Mouse (Mus musculus) adrenal gland, adult 2 months (tissue): Measurements from ENCODE around the gene Cfap61. TPM values are rescaled to one million over a fixed set of nuclear protein-coding genes. Genes with fewer than 3 reads are reported as not detected.

Experiments used
- DNase-seq: peaks from one replicate; pipeline ENCODE4 v3.0.0; 2021
- polyA plus RNA-seq: library from polyadenylated mRNA; depleted of rRNA; stranded (reverse); fragments of >200 nt; gene quantifications from 2 replicates; pipeline ENCODE4 v1.2.3, GENCODE M21; 2012; rRNA removed
- total RNA-seq, 2 experiments: library from RNA; stranded (reverse); gene quantifications; 2 replicates each; pipeline ENCODE4 v1.2.3; 2021

Gene Cfap61
- total and polyA plus RNA-seq, 3 experiments: 36.1 to 57.1 (median 47.1) TPM

- DNase-seq: no peak
Observed at GRCm38 (mm10) chr2:146257037-146257436, 322.5 kb downstream of the Cfap61 start.

DNA sequence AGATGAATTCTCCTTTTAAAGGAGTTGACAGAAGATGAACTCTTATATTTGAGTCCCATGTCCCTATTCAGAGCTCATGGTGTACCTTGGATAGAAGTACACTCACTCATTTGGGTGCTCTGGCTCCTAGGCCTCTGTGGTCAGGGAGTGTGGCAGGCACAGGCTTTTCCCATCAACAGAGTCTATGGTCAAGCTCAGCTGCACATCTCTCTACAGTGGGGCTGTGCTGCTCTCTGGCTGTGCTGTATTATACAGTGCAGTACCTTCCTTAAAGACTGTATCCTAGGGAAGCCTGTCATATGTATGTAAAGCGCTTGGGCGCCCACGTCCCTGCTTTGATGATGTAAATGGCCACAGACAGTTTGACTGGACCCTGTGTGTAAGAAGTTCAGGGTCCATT, 323.0 kb downstream of the Cfap61 start:
- no peak for DNase-seq

DNA sequence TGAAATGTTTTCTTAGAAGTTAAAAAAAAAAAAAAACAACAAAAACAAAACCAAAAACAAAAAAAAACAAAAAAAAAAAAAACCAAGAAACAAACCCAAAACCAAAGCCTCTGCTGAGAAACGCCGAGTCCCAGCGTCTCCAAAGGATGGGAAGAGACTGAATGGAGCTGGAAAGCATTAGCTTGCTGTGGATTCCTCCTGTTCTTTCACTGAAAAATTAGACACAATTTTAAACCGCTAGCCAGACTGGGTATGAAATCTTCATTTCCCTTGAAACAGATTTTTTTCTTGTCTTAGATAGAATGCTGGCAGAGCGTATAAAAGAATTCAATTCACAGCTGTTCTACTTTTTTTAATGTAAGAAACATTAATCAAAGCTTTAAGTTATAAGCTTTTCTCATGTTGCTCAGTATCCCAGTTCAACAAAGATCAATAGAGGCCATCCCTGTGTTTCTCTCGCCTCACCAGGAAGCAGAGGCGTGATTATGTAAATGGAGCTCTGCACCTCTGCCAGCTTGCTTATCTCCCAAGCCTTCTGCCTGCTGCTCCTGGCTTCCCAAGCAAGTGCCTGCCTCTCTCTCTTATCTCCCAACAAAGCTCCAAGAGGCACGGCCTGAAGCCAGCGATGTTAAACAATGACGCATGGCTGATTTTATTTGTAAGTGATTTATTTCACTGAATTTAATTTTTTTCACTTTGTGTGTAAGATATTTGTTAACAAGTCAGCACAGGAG, 324.3 kb downstream of the Cfap61 start:
- DNase-seq: no peak

DNA sequence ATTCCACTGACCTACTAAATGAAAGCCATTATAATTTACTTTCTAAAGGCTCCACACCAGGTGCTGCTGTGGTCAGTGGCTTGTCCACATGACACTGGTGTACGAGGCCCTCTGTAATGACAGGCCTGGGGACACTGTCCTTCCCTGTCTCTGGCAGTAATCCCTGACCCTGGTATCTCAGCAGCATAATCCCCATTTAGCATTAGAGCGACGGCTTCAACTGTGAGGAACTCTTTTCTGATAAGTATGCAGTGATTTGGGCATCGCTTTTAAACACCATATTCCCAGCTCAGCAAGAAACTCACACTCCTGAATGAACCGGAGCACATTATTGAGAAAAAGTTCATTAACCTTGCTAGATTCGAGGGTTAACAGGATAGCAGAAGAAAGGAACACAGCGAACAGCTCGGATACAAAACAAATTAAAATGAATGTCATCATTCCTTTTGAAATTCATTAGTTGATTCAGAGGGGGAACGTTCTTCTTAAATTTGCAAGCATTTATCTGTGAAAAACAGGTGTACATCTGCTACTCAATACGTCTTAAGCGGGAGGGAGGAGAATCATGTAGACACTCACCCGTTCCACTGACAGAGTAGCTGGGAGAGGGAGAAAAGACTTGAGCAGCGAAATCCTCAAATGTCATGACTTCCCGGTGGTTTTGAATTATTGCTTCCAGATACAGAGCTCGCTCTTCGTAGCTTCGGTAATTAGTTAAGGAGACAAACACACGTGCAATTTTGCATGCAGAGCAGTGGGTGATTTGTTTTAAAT, 325.4 kb downstream of the Cfap61 start:
- no peak for DNase-seq

DNA sequence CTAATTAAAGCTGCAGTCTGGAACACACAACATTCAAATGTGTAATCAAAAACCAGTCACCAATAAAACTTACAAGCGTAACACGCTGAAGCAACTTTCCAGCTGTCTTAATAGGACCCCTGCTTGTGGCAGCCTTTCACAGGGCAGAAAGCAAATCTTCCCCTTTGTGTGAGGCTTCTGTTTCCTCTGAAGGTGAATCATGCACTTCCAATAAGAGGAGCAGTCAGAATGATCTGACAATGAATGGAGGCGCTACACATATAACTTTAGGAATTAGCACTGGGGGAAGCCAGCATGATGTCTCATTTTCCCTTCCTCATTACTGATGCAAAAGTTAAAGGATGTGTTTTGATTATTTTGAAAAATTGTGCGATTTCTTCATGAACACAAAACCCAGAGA, 326.6 kb downstream of the Cfap61 start:
- no peak for DNase-seq

GRCm38 (mm10) chr2:146262215-146262614, 327.6 kb downstream of the Cfap61 start:
- DNase-seq: no peak

- DNase-seq: no peak
Observed at GRCm38 (mm10) chr2:146262966-146263365, 328.4 kb downstream of the Cfap61 start.

Other genes with a start within 250 kb of the Cfap61 start
- gene Naa20, start 32.7 kb upstream of the Cfap61 start, total RNA-seq: 10 to 100 TPM; 47.3 to 64.1 TPM
- gene Naa20, start 32.7 kb upstream of the Cfap61 start, polyA plus RNA-seq: 9.0 and 14.0 TPM in 2 replicates
- gene Crnkl1, start 230 bp downstream of the Cfap61 start, total RNA-seq: 10 to 100 TPM; 28.2 to 28.9 TPM
- gene Crnkl1, start 230 bp downstream of the Cfap61 start, polyA plus RNA-seq: 6.6 and 7.5 TPM in 2 replicates